Mouse (Mus musculus): ENCODE results near the gene Bmp8b. TPM values are rescaled to one million over a fixed set of nuclear protein-coding genes. Genes with fewer than 3 reads are reported as not detected.

Bmp8b gene
- polyA plus RNA-seq, 1 experiment from 2014 or later = 0.30 TPM

GRCm38 (mm10) chr4:123076928-123077327 is 28.0 kb upstream of the Bmp8b start:
- Histone ChIP-seq H3K4me1 (replicated peaks; ENCODE audit: control insufficient read depth, insufficient read depth, low read length) (no peaks in the 10 kb centered on the region), H3K4me3 (ENCODE audit: low read depth, low read length) (no peak overlapping the region), H3K9ac (ENCODE audit: low read depth, low read length) (no peak overlapping the region), H3K36me3 (ENCODE audit: control insufficient read depth, insufficient read depth) (no peaks in the 10 kb centered on the region), H3K9me3 (ENCODE audit: control insufficient read depth) (no peaks in the 10 kb centered on the region), H3K4me2 (replicated peaks; ENCODE audit: low read depth) (no peak overlapping the region), H3K27ac (ENCODE audit: low read depth, low read length) (no peak overlapping the region), H3K27me3 (replicated peaks; ENCODE audit: control insufficient read depth, insufficient read depth, low read length) (no peaks in the 10 kb centered on the region)
- no peak for ATAC-seq
- TF ChIP-seq CTCF (IDR thresholded peaks at IDR 0.05; ENCODE audit: low read depth) = no peak
- WGBS = 32% methylated on average over 8 of the region's 8 CpGs

- TF ChIP-seq CTCF (IDR thresholded peaks at IDR 0.05; ENCODE audit: low read depth) = no peak
- Histone ChIP-seq H3K36me3 (ENCODE audit: control insufficient read depth, insufficient read depth) (no peaks in the 10 kb centered on the region), H3K9me3 (ENCODE audit: control insufficient read depth) (no peaks in the 10 kb centered on the region), H3K4me1 (replicated peaks; ENCODE audit: control insufficient read depth, insufficient read depth, low read length) (no peaks in the 10 kb centered on the region), H3K4me3 (ENCODE audit: low read depth, low read length) (no peak overlapping the region), H3K9ac (ENCODE audit: low read depth, low read length) (no peak overlapping the region), H3K27me3 (replicated peaks; ENCODE audit: control insufficient read depth, insufficient read depth, low read length) (no peaks in the 10 kb centered on the region), H3K4me2 (replicated peaks; ENCODE audit: low read depth) (no peak overlapping the region), H3K27ac (ENCODE audit: low read depth, low read length) (no peak overlapping the region)
- ATAC-seq = no peak
- WGBS = 59% methylated on average over 4 of the region's 4 CpGs
Observed at GRCm38 (mm10) chr4:123078231-123078630, 26.7 kb upstream of the Bmp8b start.

GRCm38 (mm10) chr4:123080791-123081190 is 24.2 kb upstream of the Bmp8b start:
- peak; percentile 66; the same call in 1 of the 2 replicates for ATAC-seq
- H3K4me3 ChIP-seq (ENCODE audit: low read depth, low read length) = no peak overlapping the region
- no peak overlapping the region for H3K9ac ChIP-seq (ENCODE audit: low read depth, low read length)
- H3K36me3 ChIP-seq (ENCODE audit: control insufficient read depth, insufficient read depth) = no peaks in the 10 kb centered on the region
- no peak overlapping the region for H3K27ac ChIP-seq (ENCODE audit: low read depth, low read length)
- TF ChIP-seq CTCF (IDR thresholded peaks at IDR 0.05; ENCODE audit: low read depth) = no peak
- H3K9me3 ChIP-seq (ENCODE audit: control insufficient read depth) = no peaks in the 10 kb centered on the region
- 31% methylated on average over 13 of the region's 13 CpGs for WGBS
- no peak overlapping the region for H3K4me2 ChIP-seq (replicated peaks; ENCODE audit: low read depth)
- no peaks in the 10 kb centered on the region for H3K4me1 ChIP-seq (replicated peaks; ENCODE audit: control insufficient read depth, insufficient read depth, low read length)
- no peaks in the 10 kb centered on the region for H3K27me3 ChIP-seq (replicated peaks; ENCODE audit: control insufficient read depth, insufficient read depth, low read length)

GRCm38 (mm10) chr4:123082283-123083163 is 22.4 kb upstream of the Bmp8b start:
- no peak overlapping the region for H3K27ac ChIP-seq (ENCODE audit: low read depth, low read length)
- no peaks in the 10 kb centered on the region for H3K27me3 ChIP-seq (replicated peaks; ENCODE audit: control insufficient read depth, insufficient read depth, low read length)
- WGBS = 79% methylated on average over 20 of the region's 20 CpGs
- no peaks in the 10 kb centered on the region for H3K36me3 ChIP-seq (ENCODE audit: control insufficient read depth, insufficient read depth)
- no peaks in the 10 kb centered on the region for H3K4me1 ChIP-seq (replicated peaks; ENCODE audit: control insufficient read depth, insufficient read depth, low read length)
- peak; percentile 50; the same call in 1 of the 2 replicates for ATAC-seq
- no peak overlapping the region for H3K9ac ChIP-seq (ENCODE audit: low read depth, low read length)
- H3K4me2 ChIP-seq (replicated peaks; ENCODE audit: low read depth) = no peak overlapping the region
- no peaks in the 10 kb centered on the region for H3K9me3 ChIP-seq (ENCODE audit: control insufficient read depth)
- no peak overlapping the region for H3K4me3 ChIP-seq (ENCODE audit: low read depth, low read length)
- peak; percentile 84 for TF ChIP-seq CTCF (IDR thresholded peaks at IDR 0.05; ENCODE audit: low read depth)

- Histone ChIP-seq H3K36me3 (ENCODE audit: control insufficient read depth, insufficient read depth) (no peaks in the 10 kb centered on the region), H3K4me2 (replicated peaks; ENCODE audit: low read depth) (no peak overlapping the region), H3K4me1 (replicated peaks; ENCODE audit: control insufficient read depth, insufficient read depth, low read length) (no peaks in the 10 kb centered on the region), H3K27ac (ENCODE audit: low read depth, low read length) (no peak overlapping the region), H3K27me3 (replicated peaks; ENCODE audit: control insufficient read depth, insufficient read depth, low read length) (no peaks in the 10 kb centered on the region), H3K9ac (ENCODE audit: low read depth, low read length) (no peak overlapping the region), H3K4me3 (ENCODE audit: low read depth, low read length) (no peak overlapping the region), H3K9me3 (ENCODE audit: control insufficient read depth) (no peaks in the 10 kb centered on the region)
- TF ChIP-seq CTCF (IDR thresholded peaks at IDR 0.05; ENCODE audit: low read depth) = no peak
- ATAC-seq = no peak
- 67% methylated on average over 13 of the region's 13 CpGs for WGBS
Observed at GRCm38 (mm10) chr4:123083323-123083902, 21.6 kb upstream of the Bmp8b start.

GRCm38 (mm10) chr4:123085290-123085689 is 19.7 kb upstream of the Bmp8b start:
- no peak overlapping the region for H3K4me2 ChIP-seq (replicated peaks; ENCODE audit: low read depth)
- no peaks in the 10 kb centered on the region for H3K27me3 ChIP-seq (replicated peaks; ENCODE audit: control insufficient read depth, insufficient read depth, low read length)
- no peak for ATAC-seq
- no peak for TF ChIP-seq CTCF (IDR thresholded peaks at IDR 0.05; ENCODE audit: low read depth)
- H3K4me3 ChIP-seq (ENCODE audit: low read depth, low read length) = no peak overlapping the region
- WGBS = 84% methylated on average over 2 of the region's 2 CpGs
- no peaks in the 10 kb centered on the region for H3K36me3 ChIP-seq (ENCODE audit: control insufficient read depth, insufficient read depth)
- no peaks in the 10 kb centered on the region for H3K9me3 ChIP-seq (ENCODE audit: control insufficient read depth)
- H3K9ac ChIP-seq (ENCODE audit: low read depth, low read length) = no peak overlapping the region
- no peaks in the 10 kb centered on the region for H3K4me1 ChIP-seq (replicated peaks; ENCODE audit: control insufficient read depth, insufficient read depth, low read length)
- no peak overlapping the region for H3K27ac ChIP-seq (ENCODE audit: low read depth, low read length)
